ENCODE assay signal across 9 mouse cellular contexts in the genomic region with DNA sequence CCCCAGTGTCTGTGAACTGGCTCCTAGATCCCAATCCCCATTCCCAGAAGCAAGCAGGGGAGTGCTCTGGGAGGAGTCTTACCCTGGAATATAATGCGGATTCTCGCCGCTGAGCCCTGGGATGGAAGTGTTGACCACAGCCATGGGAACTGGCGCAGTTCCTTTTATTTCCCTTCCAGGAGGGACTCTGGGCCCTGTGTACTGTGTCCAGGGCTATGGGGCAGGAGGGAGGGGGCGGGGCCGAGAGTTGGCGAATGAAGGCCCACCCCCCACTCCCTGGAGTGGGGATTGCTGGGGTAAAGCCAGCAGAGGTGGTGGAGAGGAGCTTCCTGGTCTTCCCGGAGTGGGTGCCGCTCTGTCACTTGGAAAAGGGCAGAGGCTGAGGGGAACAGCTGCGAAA. TPM values are rescaled to one million over a fixed set of nuclear protein-coding genes. Genes with fewer than 3 reads are reported as not detected.
A peak's percentile ranks its signal among the peaks of the same experiment; 100 is the strongest.
DNase-seq lines count a peak whose midpoint lies in the region; ATAC-seq lines count a peak whose summit lies in the region.
"Had no signal": no experiment of that assay in that cellular context is flagged by ENCODE, and none has a peak within 500 bp of the region (broad histone marks: within the 10 kb centered on the region; RNA-seq: fewer than 3 reads in every experiment).

A gene (minus strand): TSS at position 189 of the 400 bp plus-strand sequence.

- peaks cover 69% of the 10 kb centered on the region for H3K27me3 ChIP-seq in liver, embryonic 13.5 days
- H3K27me3 ChIP-seq in heart, embryonic 11.5 days (ENCODE audit: control insufficient read depth, insufficient read depth, low read length), result peaks cover 53% of the 10 kb centered on the region
- peaks cover 69% of the 10 kb centered on the region for H3K27me3 ChIP-seq in limb, embryonic 12.5 days

- H3K9me3 ChIP-seq in liver, embryonic 13.5 days (replicated peaks), result no peaks in the 10 kb centered on the region
- H3K9me3 ChIP-seq in heart, embryonic 11.5 days (replicated peaks; ENCODE audit: control insufficient read depth, low read length), result no peaks in the 10 kb centered on the region
- H3K9me3 ChIP-seq in limb, embryonic 12.5 days, result no peaks in the 10 kb centered on the region

- H3K4me2 ChIP-seq in liver, embryonic 13.5 days, result 0 out of 2 replicates have a peak within 1 kb of the TSS, but pooled peaks have one; percentile 19
- peak within 1 kb of the TSS; percentile 52 for H3K4me2 ChIP-seq in heart, embryonic 11.5 days
- H3K4me2 ChIP-seq in limb, embryonic 12.5 days, result peak within 1 kb of the TSS; percentile 30

- H3K36me3 ChIP-seq in liver, embryonic 13.5 days, result no peaks in the 10 kb centered on the region
- H3K36me3 ChIP-seq in heart, embryonic 11.5 days (ENCODE audit: control insufficient read depth, insufficient read depth, low read length), result peaks cover 9% of the 10 kb centered on the region
- peaks cover 26% of the 10 kb centered on the region for H3K36me3 ChIP-seq in limb, embryonic 12.5 days

- intact Hi-C loops in left cerebral cortex, postnatal 4 days (cut with DNase I), result no loop called here

- no peak within 1 kb of the TSS for H3K27ac ChIP-seq in liver, embryonic 13.5 days
- no peak within 1 kb of the TSS for H3K27ac ChIP-seq in heart, embryonic 11.5 days (ENCODE audit: low read depth, low read length)
- no peak within 1 kb of the TSS for H3K27ac ChIP-seq in limb, embryonic 12.5 days
- H3K27ac ChIP-seq: macrophage had no signal

- H3K4me3 ChIP-seq in liver, embryonic 13.5 days (replicated peaks), result no peak within 1 kb of the TSS
- no peak within 1 kb of the TSS for H3K4me3 ChIP-seq in heart, embryonic 11.5 days (ENCODE audit: low read depth, low read length)
- H3K4me3 ChIP-seq in limb, embryonic 12.5 days (replicated peaks), result no peak within 1 kb of the TSS; the same call in 1 of the 2 replicates

- H3K4me1 ChIP-seq in liver, embryonic 13.5 days (replicated peaks), result peaks cover 16% of the 10 kb centered on the region
- H3K4me1 ChIP-seq in heart, embryonic 11.5 days (ENCODE audit: control insufficient read depth, insufficient read depth, low read length), result peaks cover 15% of the 10 kb centered on the region
- peaks cover 40% of the 10 kb centered on the region for H3K4me1 ChIP-seq in limb, embryonic 12.5 days (replicated peaks)

- 18% methylated on average over 10 of the region's 10 CpGs for WGBS in liver, embryonic 13.5 days (ENCODE audit: insufficient replicate concordance)
- WGBS in heart, embryonic 11.5 days (ENCODE audit: insufficient replicate concordance), result 10% methylated on average over 10 of the region's 10 CpGs
- WGBS in limb, embryonic 12.5 days, result 9% methylated on average over 10 of the region's 10 CpGs

- no peak within 1 kb of the TSS for H3K9ac ChIP-seq in liver, embryonic 13.5 days
- peak within 1 kb of the TSS; percentile 39; the same call in 1 of the 2 replicates for H3K9ac ChIP-seq in heart, embryonic 11.5 days (ENCODE audit: low read depth, low read length)
- H3K9ac ChIP-seq in limb, embryonic 12.5 days (replicated peaks), result 0 out of 2 replicates have a peak within 1 kb of the TSS, but pooled peaks have one; percentile 1

- ATAC-seq in liver, embryonic 13.5 days (ENCODE audit: low read depth), result no peak
- no peak for ATAC-seq in heart, embryonic 11.5 days (replicated peaks; ENCODE audit: insufficient number of reproducible peaks, low FRiP score, low TSS enrichment)
- ATAC-seq in limb, embryonic 12.5 days (ENCODE audit: insufficient number of reproducible peaks, insufficient read depth, low FRiP score, low TSS enrichment, low read depth), result no peak

- no peak for DNase-seq in liver, embryonic 13.5 days
- DNase-seq in liver, result no peak
- DNase-seq in retina, embryonic 14.5 days (ENCODE audit: low spot score), result peak; percentile 29
- no peak for DNase-seq in left cerebral cortex, postnatal 4 days
- DNase-seq in layer of hippocampus, postnatal 10 days (ENCODE audit: low spot score in 2 of 2), result no peak
- DNase-seq in spleen, postnatal 36 days (ENCODE audit: low spot score in 2 of 2), result no peak

RNA-seq across cellular contexts. Expression of the gene that starts here (rescaled TPM):
- polyA plus RNA-seq in liver, embryonic 13.5 days (2015; fragmentation: Nextera tagmentation; extraction: Ambion mirVana), result not detected in 2 replicates
- 0.23 TPM in 1 of 2 replicates, not detected in the other for polyA plus RNA-seq in heart, embryonic 11.5 days (2014; fragmentation: Nextera tagmentation; extraction: Ambion mirVana)
- polyA plus RNA-seq in limb, embryonic 12.5 days (2016; fragmentation: Nextera tagmentation; extraction: Ambion mirVana), result 0.24 TPM in 1 of 2 replicates, not detected in the other
- 1 to 10 TPM; 1.0 to 1.3 TPM for total RNA-seq in left cerebral cortex, postnatal 4 days (2021)
- 1 to 10 TPM in 1 of 2 experiments, under 1 TPM in 1; 0.98 to 2.6 TPM for total RNA-seq in layer of hippocampus, postnatal 10 days (2021)
- polyA plus RNA-seq: macrophage had no signal
